Mouse (Mus musculus) forebrain, embryonic 12.5 days (tissue): ENCODE data around the gene Gca. TPM values are rescaled to one million over a fixed set of nuclear protein-coding genes. Genes with fewer than 3 reads are reported as not detected.
A peak's percentile ranks its signal among the peaks of the same experiment; 100 is the strongest.

Experiments used
- ATAC-seq: fragments of 200-750 bp; cut with Nextera tagmentation; 2 replicates; pipeline ENCODE4 v1.8.0; 2017; ENCODE audit warnings: moderate TSS enrichment; ENCODE audit not compliant: low FRiP score
- H3K27ac ChIP-seq: fragments of 300-500 bp; sonication (generic); 2 replicates; pipeline ENCODE4 v1.5.1; 2016; ENCODE audit warnings: mild to moderate bottlenecking
- H3K27me3 ChIP-seq: fragments of 300-500 bp; sonication (generic); 2 replicates; pipeline ENCODE4 v1.6.1; 2016; ENCODE audit warnings: mild to moderate bottlenecking
- H3K36me3 ChIP-seq: fragments of 300-500 bp; sonication (generic); replicated peaks from 2 replicates; pipeline ENCODE4 v1.6.1; 2016; ENCODE audit warnings: mild to moderate bottlenecking
- H3K4me1 ChIP-seq: fragments of 300-500 bp; sonication (generic); 2 replicates; pipeline ENCODE4 v1.6.1; 2016
- H3K4me2 ChIP-seq: fragments of 300-500 bp; sonication (generic); 2 replicates; pipeline ENCODE4 v1.6.1; 2016; ENCODE audit warnings: mild to moderate bottlenecking, moderate library complexity
- H3K4me3 ChIP-seq: fragments of 300-500 bp; sonication (generic); replicated peaks from 2 replicates; pipeline ENCODE4 v1.5.1; 2016; ENCODE audit warnings: mild to moderate bottlenecking
- H3K9ac ChIP-seq: fragments of 300-500 bp; sonication (generic); 2 replicates; pipeline ENCODE4 v1.6.1; 2016; ENCODE audit warnings: mild to moderate bottlenecking
- H3K9me3 ChIP-seq: fragments of 300-500 bp; sonication (generic); 2 replicates; pipeline ENCODE4 v1.6.1; 2016
- WGBS: fragments of 180-500 bp; shearing (Covaris S2); methylation state at CpG from one replicate; pipeline ENCODE4 v1.1.7; 2016; 5-methylcytosine and 5-hydroxymethylcytosine counted together
- polyA plus RNA-seq: library from polyadenylated mRNA; unstranded; fragments of >200 nt; fragmentation: Nextera tagmentation; extraction: Ambion mirVana; gene quantifications from 2 replicates; pipeline ENCODE4 v1.2.1, GENCODE M21; 2016

The Gca gene
- 8.6 TPM in 2 replicates for polyA plus RNA-seq

DNA sequence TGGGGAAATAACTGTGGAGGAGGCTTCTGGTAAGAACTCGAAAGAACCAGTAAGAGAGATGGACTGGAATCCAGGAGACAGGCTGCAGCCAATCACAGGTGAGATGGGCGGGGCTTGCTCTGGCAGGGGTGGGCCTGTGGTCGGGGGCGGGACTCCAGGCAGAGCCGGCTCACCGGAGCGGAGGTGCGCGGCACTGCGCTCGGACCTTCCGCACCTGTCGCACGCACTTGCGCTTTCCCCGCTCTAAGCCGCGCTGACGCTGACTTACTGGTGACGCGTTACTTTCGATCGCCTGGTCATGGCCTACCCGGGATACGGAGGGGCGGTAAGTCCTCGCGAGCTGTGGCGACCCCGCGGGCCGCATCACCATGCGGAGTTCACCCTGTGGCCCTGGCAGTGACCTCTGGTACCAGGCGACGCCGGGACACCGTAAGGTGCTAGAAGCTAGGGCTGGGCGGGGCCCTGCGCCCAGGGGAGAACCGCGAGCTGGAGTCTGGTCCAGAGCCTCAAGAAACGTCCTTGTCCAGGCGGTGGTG, at the start of gene Gca:
TSS of gene Gca (plus strand) at position 151 of the 536 bp plus-strand sequence.
- Histone ChIP-seq H3K27ac (no peak within 1 kb of the TSS), H3K9me3 (no peaks in the 10 kb centered on the region), H3K36me3 (no peaks in the 10 kb centered on the region), H3K9ac (peak within 1 kb of the TSS; percentile 62), H3K4me1 (0 out of 2 replicates have a peak, but pooled peaks cover 2% of the 10 kb centered on the region), H3K27me3 (no peaks in the 10 kb centered on the region), H3K4me3 (peak within 1 kb of the TSS; percentile 66), H3K4me2 (peak within 1 kb of the TSS; percentile 93)
- ATAC-seq: peak; percentile 98
- under 1% methylated on average over 43 of the region's 43 CpGs for WGBS

DNA sequence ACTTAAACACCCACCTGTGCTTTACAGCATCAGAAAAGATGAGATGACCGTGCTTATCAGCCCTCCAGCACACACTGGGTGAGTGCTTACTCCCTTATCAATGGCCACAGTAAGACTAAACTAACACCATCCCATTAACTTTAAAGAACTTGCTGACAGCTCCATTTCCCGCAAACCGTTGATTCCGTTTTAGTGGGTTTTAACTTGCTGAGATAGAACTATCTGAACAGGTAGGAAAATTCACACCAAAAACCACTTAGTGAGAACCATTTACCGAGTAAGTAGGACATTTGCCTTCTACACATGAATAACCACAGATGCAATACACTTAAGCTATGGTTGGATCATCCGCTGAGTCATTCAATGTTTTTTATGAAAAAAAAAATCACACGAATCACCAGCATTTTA, 45.1 kb upstream of the Gca start:
- ATAC-seq: no peak
- Histone ChIP-seq H3K4me2 (no peak overlapping the region), H3K9ac (no peak overlapping the region), H3K27ac (no peak overlapping the region), H3K9me3 (no peaks in the 10 kb centered on the region), H3K4me3 (no peak overlapping the region), H3K4me1 (no peaks in the 10 kb centered on the region; the same call in 1 of the 2 replicates), H3K27me3 (no peaks in the 10 kb centered on the region), H3K36me3 (no peaks in the 10 kb centered on the region)
- 92% methylated on average over 7 of the region's 7 CpGs for WGBS

DNA sequence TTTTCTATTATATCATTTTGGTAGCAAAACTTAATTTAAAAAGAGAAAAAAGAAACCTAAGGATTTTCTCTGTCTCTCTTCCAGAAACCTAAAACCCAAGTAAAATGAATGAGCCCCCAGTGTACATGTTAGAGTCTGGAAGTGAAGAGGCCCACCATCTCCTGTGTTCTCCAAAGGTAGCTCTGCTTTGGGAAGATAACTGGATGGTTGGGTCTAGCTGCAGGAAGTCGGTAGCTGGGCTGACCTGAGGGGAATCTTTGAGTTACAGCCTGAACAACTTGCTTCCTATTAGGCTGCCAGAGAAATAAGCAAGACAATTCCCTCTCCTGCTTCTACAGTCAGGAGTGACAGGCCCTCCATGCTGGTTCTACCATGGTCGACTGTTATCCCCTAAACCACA, 44.4 kb upstream of the Gca start:
- H3K27me3 ChIP-seq: no peaks in the 10 kb centered on the region
- H3K4me2 ChIP-seq: no peak overlapping the region
- H3K9ac ChIP-seq: no peak overlapping the region
- H3K36me3 ChIP-seq: no peaks in the 10 kb centered on the region
- 63% methylated on average over 2 of the region's 2 CpGs for WGBS
- H3K27ac ChIP-seq: no peak overlapping the region
- no peak for ATAC-seq
- no peak overlapping the region for H3K4me3 ChIP-seq
- no peaks in the 10 kb centered on the region for H3K9me3 ChIP-seq
- no peaks in the 10 kb centered on the region; the same call in 1 of the 2 replicates for H3K4me1 ChIP-seq

DNA sequence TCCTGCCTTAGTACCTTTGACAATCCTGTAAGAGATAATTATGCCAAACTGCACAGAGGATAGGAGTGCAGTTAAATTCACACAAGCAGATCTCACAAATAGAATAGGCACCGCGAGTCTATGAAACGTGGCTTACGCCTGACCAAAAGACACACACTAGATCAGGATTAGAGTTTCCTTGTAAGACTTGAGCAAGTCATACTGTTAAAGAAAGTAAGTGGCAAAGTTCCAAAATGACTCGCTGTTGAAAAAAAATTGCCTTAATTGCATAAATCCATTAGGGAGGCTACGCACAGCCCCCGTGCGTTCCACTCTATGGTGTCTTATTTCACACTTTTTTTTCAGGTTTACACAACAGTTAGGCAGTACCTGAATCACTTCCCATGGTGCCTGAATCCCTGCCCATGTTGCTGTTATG, 41.1 kb upstream of the Gca start:
- Histone ChIP-seq H3K9ac (no peak overlapping the region), H3K27me3 (no peaks in the 10 kb centered on the region), H3K4me2 (no peak overlapping the region), H3K4me1 (no peaks in the 10 kb centered on the region; the same call in 1 of the 2 replicates), H3K9me3 (no peaks in the 10 kb centered on the region), H3K27ac (no peak overlapping the region), H3K4me3 (no peak overlapping the region), H3K36me3 (no peaks in the 10 kb centered on the region)
- 75% methylated on average over 8 of the region's 8 CpGs for WGBS
- no peak for ATAC-seq

DNA sequence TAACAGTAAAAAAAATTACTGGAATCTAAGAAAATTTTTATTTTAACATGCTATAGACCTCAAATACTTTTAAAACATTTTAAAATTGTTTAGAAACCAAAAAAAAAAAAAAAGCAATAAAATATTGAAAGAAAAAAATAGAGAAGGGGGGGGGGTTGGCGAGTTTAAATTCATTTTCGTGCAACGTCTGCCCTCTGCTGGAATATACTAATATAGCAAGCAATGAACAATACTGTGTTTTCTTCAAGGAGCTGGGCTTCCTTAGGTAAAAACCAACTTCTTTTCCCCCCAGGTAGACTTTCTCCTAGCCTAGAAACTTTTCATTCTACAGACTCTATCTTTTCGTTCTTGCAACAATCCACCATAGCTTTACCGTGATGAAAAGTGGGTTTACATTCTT, 36.4 kb upstream of the Gca start:
- Histone ChIP-seq H3K9ac (no peak overlapping the region), H3K27me3 (no peaks in the 10 kb centered on the region), H3K36me3 (no peaks in the 10 kb centered on the region), H3K4me1 (no peaks in the 10 kb centered on the region; the same call in 1 of the 2 replicates), H3K4me2 (no peak overlapping the region), H3K4me3 (no peak overlapping the region), H3K27ac (no peak overlapping the region), H3K9me3 (no peaks in the 10 kb centered on the region)
- ATAC-seq: no peak; the same call in 1 of the 2 replicates
- WGBS: 8% methylated on average over 5 of the region's 5 CpGs

DNA sequence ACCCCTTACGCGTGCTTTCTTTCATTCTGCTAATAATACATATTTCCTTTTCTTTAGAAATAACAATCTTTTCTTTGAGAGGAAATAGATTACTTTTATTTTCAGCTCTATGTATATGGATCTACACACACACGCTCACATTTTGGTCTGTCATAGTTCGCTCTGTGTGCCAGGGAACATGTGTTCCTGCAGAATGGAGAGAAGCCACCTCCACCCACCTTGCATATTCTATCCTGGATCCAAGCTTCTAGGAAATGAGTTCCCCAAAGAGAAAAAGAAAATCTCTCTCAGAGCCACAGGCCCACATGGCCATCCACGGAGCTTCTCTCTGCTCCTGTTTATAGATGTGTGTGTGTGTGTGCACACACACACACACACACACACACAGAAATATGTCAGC, 35.7 kb upstream of the Gca start:
- H3K4me3 ChIP-seq: no peak overlapping the region
- WGBS: 91% methylated on average over 5 of the region's 5 CpGs
- no peaks in the 10 kb centered on the region for H3K9me3 ChIP-seq
- H3K27ac ChIP-seq: no peak overlapping the region
- H3K27me3 ChIP-seq: no peaks in the 10 kb centered on the region
- H3K9ac ChIP-seq: no peak overlapping the region
- no peak overlapping the region for H3K4me2 ChIP-seq
- ATAC-seq: no peak
- no peaks in the 10 kb centered on the region for H3K36me3 ChIP-seq
- H3K4me1 ChIP-seq: no peaks in the 10 kb centered on the region

DNA sequence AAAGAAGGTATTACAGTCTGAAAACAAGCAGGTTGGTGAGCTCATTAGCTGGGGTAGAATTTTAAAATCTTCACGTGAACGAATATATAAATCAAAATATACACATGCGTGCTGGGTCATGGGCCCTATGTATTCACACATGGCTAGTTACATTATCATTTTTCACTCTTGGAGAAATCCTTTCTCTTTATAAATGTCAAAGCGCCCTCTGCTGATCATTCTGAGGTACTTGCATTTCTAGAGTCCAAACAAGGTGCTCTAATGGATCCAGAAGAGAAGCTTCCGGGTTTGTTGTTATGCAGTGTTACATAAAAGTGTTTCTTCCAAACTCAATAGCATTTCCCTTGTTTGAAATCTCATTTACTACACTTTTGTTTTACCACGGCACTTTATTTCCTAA, 33.6 kb upstream of the Gca start:
- 0 out of 2 replicates have a peak, but pooled peaks have one; percentile 18 for ATAC-seq
- no peaks in the 10 kb centered on the region for H3K27me3 ChIP-seq
- H3K9me3 ChIP-seq: no peaks in the 10 kb centered on the region
- H3K4me3 ChIP-seq: no peak overlapping the region
- WGBS: 28% methylated on average over 6 of the region's 6 CpGs
- no peak overlapping the region for H3K9ac ChIP-seq
- no peak overlapping the region for H3K4me2 ChIP-seq
- H3K27ac ChIP-seq: no peak overlapping the region
- no peaks in the 10 kb centered on the region for H3K4me1 ChIP-seq
- H3K36me3 ChIP-seq: no peaks in the 10 kb centered on the region

DNA sequence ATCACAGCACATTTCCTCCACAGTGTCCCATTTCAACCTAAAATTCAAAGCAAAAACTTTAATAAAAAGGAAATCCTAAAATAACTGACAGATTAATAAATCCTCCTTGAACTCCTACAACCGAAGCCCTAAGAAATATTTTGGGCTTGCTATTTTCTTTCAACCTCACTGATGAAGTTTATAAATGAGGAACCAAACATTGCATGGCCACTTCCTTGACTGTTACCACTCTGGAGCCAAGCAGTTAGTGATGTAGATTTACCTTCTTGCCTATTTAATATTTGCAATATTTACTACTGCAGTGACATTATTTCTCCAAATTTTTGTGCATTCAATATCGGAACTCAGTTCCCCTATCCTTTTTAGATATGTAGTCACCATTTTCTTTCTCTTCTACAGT, 24.2 kb upstream of the Gca start:
- H3K9me3 ChIP-seq: no peaks in the 10 kb centered on the region
- no peaks in the 10 kb centered on the region for H3K36me3 ChIP-seq
- H3K27ac ChIP-seq: no peak overlapping the region
- no peak overlapping the region for H3K4me3 ChIP-seq
- ATAC-seq: no peak
- no peaks in the 10 kb centered on the region for H3K4me1 ChIP-seq
- WGBS: 92% methylated on average over 2 of the region's 2 CpGs
- no peak overlapping the region for H3K9ac ChIP-seq
- H3K4me2 ChIP-seq: no peak overlapping the region
- 0 out of 2 replicates have a peak, but pooled peaks cover 2% of the 10 kb centered on the region for H3K27me3 ChIP-seq

DNA sequence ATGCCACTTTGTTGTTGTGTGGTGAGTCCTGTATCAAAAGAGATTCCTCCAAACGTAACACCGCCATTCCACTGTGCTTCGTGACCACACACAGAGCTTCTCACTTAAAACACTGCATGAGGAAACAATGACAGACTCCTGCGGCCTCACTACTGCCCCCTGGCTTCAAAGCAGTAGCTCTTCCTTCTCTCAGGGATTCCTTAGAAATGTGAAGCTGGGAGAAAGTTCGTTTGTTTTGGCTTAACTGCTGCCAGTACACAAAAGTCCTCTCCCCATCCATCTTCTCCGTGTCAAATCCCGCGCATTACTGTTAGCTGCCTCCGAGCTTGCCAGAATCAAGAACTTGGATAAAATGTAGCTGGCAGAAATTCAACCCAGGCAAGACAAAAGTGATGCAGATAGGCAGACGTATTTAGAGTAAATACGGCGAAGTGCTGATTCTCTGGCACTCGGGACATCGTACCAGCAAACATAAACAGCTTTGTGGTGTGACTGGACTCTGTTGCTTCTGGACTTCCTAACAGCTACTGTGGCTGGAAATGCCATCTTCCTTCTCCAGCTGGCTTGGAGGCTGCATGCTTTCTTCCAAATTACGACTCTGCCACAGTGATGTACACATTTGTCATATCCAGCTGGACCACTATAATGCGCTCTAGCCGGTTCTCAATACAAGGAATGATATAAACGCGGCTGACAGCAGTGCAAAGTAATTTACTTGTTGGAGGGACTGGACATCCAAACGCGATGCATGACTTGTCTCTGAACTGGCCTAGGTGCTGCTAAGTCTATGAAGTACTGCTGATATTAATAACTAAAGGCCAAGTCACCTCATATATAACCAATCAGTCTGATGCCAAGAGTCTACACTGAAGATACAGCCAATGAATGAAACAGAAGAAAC, 20.4 kb upstream of the Gca start:
- no peak for ATAC-seq
- Histone ChIP-seq H3K9me3 (no peaks in the 10 kb centered on the region), H3K4me1 (peaks cover 16% of the 10 kb centered on the region), H3K9ac (no peak overlapping the region), H3K4me2 (no peak overlapping the region; the same call in 1 of the 2 replicates), H3K4me3 (no peak overlapping the region), H3K36me3 (no peaks in the 10 kb centered on the region), H3K27ac (no peak overlapping the region), H3K27me3 (peaks cover 11% of the 10 kb centered on the region)
- 54% methylated on average over 21 of the region's 21 CpGs for WGBS

DNA sequence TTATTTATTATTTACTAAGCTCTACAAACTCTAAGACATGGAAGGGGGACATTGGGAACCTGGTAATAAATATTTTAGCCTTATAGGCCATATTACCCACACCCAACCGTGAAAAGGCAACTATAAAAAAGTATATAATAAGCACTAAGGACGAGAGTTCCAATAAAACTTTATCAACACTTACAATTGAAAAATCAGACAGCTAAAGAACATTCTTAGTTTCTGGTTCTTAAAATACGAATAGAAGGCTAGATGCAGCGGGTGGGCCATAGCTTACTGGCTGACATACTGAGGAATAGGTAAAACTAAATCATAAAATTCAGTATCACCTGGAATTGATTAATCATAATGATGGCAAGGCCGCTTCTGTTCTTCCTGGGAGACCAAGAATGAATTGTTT, 19.2 kb upstream of the Gca start:
- Histone ChIP-seq H3K36me3 (no peaks in the 10 kb centered on the region), H3K9ac (no peak overlapping the region), H3K9me3 (no peaks in the 10 kb centered on the region), H3K4me3 (no peak overlapping the region), H3K27ac (no peak overlapping the region), H3K4me2 (no peak overlapping the region), H3K4me1 (peaks cover 16% of the 10 kb centered on the region), H3K27me3 (peaks cover 11% of the 10 kb centered on the region)
- WGBS: 92% methylated on average over 5 of the region's 5 CpGs
- ATAC-seq: no peak

DNA sequence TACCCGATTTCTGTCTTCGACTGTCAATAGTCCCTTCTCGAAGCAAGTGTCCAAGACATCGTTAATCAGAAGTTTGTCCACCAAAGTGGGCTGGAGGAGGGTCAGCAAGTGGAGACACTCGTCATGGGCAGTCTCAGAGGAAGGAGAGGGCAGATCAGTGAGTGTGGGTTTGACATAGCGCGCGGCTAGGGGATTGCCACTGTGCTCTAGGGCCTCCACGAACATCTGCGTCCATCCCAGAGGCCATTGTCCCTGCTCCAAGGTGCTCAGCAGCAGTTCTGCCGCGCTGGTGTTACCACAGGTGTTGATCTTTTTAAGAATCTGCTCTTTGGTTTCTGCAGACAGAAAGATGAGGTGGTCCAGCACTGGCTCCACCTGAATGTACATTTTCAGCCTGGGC, 18.6 kb upstream of the Gca start:
- Histone ChIP-seq H3K4me1 (peaks cover 16% of the 10 kb centered on the region), H3K4me3 (peak overlapping the region; percentile 47), H3K27me3 (peaks cover 11% of the 10 kb centered on the region), H3K9ac (peak overlapping the region; percentile 47; the same call in 1 of the 2 replicates), H3K9me3 (no peaks in the 10 kb centered on the region), H3K27ac (no peak overlapping the region), H3K4me2 (peak overlapping the region; percentile 68), H3K36me3 (no peaks in the 10 kb centered on the region)
- WGBS: 40% methylated on average over 12 of the region's 12 CpGs
- ATAC-seq: peak; percentile 39; the same call in 1 of the 2 replicates

DNA sequence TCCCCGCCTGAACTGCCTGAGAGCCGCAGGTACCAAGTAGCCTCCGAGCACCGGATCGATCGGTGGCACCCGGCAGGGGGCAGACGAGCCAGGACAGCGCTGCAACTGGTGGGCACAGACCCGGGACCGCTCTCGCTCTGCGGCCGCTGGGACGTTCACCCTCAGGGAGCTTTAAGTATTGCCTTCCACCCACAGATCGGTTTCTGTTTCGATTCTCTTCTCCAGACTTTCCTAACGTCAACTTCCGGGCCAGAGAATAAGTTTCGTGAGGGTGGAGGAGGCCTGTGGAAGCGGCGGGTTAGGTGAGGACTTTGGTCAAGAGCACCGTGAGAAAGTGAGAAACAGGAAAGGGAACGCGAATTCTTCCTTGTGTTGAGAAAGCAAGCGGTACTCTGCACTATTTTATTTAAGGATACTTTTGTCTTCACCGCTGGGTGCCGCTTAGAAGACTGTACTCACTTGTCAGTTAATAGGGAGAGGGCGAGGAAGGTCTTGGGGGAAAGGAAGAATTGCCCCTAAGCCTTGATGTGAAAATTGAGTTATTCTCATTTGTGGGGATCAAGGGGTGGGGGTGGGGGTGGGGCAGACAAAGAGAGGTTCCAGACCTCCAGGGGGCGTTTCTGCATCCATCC, 18.0 kb upstream of the Gca start, which contains the start of gene Ifih1:
TSS of gene Ifih1 (minus strand) at position 242 of the 632 bp plus-strand sequence.
- Histone ChIP-seq H3K4me3 (peak within 1 kb of the TSS; percentile 47), H3K9me3 (no peaks in the 10 kb centered on the region), H3K4me2 (peak within 1 kb of the TSS; percentile 68), H3K27ac (peak within 1 kb of the TSS; percentile 53; the same call in 1 of the 2 replicates), H3K9ac (peak within 1 kb of the TSS; percentile 47), H3K27me3 (peaks cover 11% of the 10 kb centered on the region), H3K36me3 (no peaks in the 10 kb centered on the region), H3K4me1 (peaks cover 16% of the 10 kb centered on the region)
- peak; percentile 91 for ATAC-seq
- WGBS: 2% methylated on average over 30 of the region's 30 CpGs
